Mouse (Mus musculus) spleen, postnatal 36 days (tissue): ENCODE results near the gene Vat1.
A peak's percentile ranks its signal among the peaks of the same experiment; 100 is the strongest.
"Not testable (repeated sequence)": the region's sequence is repeated elsewhere in the genome, so short reads cannot be mapped to it uniquely, and the experiment has no call there.

Experiments
- DNase-seq, 2 experiments: peaks; one replicate each; pipeline ENCODE4 v3.0.0; 2022; ENCODE audit warnings: low spot score in 2 of 2, mixed read lengths in 1 of 2

Gene Vat1

DNA sequence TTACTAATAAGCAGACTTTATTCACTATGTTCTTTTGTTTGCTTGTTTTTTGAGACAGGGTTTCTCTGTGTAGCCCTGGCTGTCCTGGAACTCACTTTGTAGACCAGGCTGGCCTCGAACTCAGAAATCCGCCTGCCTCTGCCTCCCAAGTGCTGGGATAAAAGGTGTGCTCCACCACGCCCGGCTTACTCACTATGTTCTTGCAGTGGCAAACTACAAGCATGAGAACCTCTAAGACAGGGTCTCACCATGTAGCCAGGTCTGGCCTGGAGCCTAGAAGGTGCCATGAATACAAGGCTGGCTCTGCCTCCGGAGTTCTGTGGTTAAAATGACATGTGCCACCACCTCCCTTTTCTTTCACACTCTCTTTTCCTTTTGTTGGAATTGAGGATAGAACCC is 521 bp upstream of the Vat1 start:
- DNase-seq: not testable (repeated sequence)

DNA sequence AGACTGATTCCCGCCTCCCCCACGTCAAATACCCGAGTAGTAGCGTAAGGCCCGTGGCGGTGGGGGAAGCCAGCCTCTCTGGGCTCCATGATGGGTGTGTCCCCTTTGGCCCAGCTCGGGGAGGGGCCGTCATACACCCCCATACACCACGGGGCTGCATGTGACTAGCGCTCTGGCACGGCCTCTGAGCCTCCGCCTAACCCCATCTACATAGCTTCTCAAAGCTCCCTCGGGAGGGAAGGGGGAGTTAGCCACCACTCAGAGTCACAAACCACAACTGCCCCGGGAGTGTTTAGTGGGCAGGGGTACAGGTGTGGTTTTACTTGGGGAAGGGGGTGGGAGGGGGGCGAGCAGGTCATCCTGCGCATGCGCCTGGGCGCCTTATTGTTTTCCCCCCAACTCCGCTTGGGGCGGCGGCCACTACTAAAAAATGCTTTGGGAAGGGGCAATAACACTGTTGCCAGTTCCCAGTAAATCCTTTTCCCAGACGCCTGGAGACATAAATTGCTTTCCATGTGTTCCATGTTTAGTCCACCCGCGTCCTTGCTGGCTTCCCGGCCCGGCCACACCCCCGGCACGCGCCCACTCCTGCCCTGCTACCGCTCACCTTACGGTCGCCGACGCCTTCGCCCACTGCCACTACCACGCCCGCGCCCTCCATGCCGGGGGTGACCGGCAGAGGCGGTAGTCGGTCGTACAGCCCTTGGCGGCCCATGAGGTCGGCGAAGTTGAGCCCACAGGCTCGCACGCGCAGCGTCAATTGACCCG is 745 bp downstream of the Vat1 start:
- DNase-seq: peak; percentile 50 to 62

DNA sequence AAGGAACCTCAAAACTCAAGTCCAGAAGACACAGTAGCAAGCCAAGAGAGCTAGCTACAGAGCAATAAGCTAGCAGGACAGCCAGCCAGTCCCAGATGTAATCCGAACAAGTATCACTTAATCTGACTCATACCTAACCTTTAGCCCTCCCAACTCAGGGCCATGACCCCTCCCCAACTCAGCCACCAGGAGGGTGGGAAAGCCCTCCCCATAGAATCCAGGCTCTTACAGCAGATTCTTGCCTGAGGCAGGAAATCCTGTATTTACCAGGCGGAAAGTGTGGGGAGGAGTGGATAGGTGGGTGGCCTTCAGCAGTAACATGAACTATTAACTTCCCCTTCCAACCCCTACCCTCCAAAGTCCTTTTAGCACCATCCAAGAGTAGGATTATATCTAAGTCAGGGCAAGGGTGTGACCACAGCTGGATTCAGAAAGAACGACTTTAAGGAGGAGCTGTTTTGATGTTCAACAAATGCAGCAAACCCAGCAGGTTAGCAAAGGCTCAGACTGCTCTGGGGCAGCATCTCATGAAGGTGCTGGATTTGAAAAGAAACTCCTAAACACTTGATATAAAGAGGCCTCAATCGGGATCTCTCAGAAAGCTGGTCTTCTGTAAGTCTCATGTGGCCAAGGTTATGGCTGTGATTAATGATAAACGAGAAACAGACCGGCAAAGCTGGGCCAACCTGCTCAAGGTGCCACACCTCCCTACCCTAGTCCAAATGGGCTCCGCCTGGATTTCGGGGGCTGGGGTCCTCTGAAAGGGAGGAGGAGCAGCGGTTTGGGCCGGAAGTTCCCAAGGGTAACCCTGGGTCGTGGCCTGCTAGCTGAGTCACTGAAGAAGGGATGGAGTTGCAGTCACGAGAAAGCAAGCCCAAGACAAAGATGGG is 1.6 kb downstream of the Vat1 start, which contains the start of gene Rnd2:
Rnd2 (plus strand) TSS at position 789 of the 890 bp plus-strand sequence.
- DNase-seq: no peak

DNA sequence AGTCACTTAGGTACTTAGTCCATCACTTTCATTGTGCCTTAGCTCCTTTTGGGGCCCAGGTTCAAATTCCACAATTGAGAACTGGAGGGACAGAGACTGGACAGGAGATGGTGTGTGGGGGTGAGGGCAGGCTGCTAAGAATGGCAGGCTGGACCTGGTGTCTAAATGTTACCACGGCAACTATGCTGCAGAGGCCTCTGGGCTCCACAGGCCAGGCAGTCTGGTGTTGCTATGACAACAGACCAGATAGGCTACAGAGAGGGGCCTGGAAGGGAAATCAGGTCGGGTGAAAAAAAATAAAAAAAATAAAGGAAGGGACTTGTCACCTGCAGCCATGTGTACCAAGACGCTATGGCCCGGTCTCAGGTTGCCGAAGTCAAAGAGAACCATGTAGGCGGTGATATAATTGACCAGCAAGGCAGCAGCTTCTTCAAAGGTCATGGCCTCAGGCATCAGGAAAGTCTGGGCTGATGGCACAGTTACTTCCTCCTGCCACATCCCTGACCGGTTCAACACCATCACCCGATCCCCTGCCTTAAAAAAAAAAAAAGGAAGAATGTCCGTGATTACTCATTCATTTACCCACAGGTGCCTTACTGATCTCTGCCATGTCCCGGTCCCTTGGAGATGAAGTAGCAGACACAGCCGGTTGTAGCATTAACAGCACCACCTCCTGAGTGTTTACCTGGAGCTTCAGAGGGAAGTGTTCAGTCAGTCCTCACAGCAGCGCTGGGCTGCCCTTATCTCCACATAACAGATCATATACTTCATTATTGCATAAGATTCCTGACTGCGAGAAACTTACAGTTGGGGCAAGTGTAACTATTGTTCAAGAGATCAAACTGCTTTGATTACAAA is 3.2 kb downstream of the Vat1 start:
- no peak for DNase-seq

DNA sequence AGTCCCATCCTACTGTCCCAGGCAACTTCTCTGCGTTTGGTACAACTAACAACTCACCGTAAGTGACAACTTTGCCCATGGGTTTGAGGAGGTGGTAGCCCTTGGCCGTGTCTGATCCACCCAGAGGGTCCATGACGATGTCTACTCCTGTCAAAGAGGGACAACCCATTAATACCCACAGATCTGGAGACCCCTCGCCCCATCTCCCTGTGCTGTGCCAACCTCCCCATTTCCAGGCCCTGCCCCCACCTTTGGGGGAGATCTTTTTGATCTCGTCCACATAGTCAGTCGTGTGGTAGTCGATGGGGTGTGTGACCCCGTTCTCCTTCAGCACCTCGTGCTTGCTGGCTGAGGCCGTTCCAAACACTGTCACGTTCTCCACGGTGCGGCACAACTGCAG is 3.9 kb downstream of the Vat1 start:
- no peak for DNase-seq

DNA sequence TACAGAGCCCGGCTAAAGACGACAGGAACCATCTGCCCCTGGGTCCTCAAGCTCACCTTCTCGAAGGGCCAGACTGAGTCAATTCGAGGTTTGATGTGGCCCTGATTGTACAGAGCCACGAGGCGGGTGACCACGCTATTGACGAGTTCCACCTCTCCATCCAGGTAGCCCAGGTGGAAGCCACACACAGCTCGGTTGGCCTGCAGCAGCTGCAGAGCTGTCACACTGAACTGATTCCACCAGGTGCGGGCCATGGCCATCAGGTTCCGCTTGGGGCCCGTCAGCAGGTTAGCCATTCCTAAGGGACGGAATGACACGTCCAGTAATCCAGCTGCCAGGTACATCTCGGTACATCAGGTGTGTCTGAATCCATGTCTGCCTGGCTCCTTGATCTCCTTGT is 5.7 kb downstream of the Vat1 start:
- DNase-seq: no peak

DNA sequence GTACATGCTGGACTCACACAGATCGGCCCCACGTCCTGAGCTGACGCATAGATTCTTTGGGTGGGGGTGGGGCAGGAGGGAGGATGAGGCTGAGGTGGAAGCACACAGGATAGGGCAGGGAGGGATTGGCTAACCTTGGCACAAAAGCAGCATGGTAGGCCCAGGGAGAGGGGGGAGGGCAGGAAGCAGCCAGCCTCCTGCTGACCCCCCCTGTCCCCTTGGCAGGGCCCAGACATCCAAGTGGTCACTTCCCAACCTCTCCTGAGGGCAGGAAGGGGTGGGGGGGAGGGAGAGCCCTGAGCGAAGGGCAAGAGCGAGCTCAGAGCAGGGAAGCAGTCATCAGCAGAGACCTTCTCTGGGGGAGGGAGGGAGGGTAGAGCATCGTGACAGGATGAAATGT is 6.3 kb downstream of the Vat1 start:
- peak in 1 of 2 experiments; percentile 24 for DNase-seq

DNA sequence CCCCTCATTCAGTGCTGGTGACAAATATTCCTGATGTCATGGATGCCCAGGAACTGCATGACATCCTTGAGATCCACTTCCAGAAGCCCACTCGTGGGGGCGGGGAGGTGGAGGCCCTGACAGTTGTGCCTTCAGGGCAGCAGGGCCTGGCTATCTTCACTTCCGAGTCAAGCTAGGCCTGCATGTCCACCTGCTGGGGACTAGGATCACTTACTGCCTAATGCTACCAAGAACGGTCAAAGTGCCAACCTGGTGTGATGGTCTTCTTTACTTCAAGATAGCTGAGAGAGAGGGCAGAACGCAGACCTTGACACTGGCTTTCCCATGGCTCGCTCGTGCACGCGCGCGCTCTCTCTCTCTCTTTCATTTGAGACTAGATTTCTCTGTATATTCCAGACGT is 7.8 kb downstream of the Vat1 start:
- DNase-seq: no peak

DNA sequence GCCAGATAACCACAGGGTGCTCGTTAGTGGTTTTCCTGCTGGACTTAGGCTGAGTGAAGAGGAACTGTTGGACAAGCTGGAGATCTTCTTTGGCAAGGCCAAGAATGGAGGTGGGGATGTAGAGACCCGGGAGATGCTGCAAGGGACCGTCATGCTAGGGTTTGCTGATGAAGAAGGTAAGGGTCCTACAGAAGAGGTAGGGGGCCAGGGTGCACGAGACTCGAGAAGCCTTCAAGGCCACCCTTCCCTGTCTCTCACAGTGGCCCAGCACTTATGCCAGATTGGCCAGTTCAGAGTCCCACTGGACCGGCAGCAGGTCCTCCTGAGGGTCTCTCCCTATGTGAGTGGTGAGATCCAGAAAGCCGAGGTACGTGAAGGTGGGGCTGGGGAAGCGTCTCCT is 8.4 kb downstream of the Vat1 start:
- no peak for DNase-seq

DNA sequence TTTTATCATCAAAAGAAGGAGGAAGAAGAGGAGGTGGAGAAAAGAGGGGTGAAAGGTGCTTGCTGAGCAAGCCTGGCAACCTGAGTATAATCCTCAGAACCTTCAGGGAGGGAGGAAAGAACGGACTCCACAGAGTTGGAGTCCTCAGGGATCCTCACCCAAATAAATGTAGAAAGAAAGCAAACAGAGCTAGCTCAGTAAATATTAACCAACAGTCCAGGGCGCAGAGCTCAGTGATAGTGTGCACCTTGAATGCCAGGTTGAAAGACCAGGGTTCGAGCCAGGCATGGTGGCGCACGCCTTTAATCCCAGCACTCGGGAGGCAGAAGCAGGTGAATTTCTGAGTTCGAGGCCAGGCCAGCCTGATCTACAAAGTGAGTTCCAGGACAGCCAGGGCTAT is 10.4 kb downstream of the Vat1 start:
- DNase-seq: no peak

DNA sequence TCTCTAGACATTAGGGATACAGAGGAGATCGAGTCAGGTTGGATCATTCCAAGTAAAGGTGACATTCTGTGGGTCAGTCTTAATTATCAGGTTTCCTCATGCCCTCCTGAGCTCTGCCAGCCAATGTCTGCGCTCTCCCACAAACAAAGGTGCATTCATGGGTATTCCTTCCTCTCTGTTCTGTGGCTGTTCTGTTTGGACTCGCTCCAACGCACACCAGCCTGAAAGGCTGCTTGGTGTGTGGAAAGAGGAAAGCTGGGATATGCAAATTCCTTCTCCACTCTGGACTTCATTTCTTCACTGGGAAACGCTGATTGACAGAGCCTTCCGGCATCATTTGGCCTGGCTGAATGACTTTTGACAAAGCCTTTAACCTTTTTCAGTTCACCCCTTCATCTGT is 11.3 kb downstream of the Vat1 start:
- no peak for DNase-seq

DNA sequence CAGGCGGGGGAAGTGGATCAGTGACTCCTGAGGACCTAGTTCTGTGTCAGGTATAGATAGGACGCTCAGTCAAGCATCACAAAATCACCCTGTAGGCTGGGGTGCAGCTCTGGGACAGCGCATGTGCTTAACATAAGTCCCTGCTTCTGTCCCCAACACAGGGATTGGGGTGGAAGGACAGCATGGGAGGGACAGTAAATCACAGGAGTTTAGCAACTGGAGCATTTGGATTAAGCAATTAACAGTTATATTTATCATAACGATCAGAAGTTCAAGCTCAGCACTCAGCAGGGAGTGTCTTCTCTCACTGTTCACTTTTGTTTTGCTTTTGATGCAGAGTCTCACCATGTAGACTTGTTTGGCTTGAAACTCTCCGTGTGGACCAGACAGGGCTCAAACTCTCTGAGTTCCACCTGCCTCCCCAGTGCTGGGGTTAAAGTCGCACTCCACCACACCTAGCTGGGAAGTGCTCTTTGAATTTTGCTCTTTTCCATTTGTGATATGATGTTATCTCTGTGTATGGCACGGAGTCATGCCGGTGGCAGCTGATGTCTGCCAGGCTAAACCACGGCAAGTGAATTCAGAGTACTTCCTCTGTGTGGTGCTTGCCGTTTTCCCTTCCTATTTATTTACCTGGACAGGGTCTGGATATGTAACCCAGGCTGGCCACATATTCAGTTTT is 13.8 kb downstream of the Vat1 start:
- DNase-seq: no peak

DNA sequence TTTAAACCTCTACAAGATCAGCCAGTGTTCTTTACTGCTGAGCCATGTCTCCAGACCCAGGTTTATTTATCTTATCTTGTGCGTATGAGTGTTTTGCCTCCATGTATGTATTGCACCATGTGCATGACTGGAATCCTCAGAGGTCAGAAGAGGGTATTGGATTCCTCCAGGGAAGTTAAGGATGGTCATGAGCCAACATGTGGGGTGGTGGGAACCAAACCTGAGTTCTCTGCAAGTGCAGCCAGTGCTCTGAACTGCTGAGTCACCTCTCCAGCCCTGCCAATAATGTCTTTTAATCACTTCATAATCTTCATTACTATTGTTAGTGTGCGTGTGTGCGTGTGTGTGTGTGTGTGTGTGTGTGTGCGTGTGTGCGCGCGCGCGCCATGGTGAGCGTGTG is 14.5 kb downstream of the Vat1 start:
- no peak for DNase-seq

DNA sequence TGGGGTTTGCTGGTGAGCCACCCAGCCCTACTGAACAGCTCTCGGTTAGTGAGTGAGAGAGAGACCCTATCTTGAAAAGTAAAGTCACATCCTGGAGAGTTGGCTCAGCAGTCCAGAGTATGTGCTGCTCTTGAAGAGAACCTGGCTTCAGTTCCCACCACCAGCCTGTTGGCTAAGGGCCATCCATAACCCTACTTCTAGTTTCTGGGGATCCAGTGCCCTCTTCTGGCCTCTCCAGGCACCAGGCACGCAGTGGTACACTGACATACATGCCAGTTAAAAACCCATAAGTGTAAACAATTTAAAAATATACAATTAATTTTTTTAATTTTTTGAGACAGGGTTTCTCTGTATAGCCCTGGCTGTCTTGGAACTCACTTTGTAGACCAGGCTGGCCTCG is 15.6 kb downstream of the Vat1 start:
- peak in 1 of 2 experiments; percentile 37 for DNase-seq

DNA sequence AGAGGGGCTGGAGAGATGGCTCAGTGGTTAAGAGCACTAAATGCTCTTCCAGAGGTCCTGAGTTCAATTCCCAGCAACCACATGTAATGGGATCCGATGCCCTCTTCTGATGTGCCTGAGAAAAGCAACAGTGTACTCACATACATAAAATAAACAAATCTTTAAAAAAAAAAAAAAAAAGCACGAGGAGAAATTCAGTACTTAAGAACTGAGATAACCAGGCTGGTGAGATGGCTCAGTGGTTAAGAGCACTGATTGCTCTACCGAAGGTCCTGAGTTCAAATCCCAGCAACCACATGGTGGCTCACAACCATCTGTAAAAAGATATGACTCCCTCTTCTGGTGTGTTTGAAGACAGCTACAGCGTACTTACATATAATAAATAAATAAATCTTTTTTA is 16.4 kb downstream of the Vat1 start:
- not testable (repeated sequence) for DNase-seq

DNA sequence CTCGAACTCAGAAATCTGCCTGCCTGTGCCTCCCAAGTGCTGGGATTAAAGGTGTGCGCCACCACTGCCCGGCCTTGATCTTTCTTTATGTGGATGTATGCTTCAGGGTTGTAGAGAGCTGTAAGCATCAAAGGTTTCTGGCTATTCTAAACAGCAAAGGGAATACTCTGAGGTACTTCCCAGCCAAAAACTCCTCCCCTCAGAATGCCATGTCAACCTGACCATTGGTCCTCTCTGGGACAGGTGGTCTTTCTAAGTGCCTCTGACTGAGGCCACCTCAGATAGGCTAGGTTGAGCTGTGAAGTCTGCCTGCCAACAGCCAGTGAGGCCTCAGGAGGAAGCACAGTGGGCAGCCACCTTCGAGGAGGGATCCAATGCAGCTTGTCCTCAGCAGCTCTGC is 17.1 kb downstream of the Vat1 start:
- DNase-seq: peak in 1 of 2 experiments; percentile 26

DNA sequence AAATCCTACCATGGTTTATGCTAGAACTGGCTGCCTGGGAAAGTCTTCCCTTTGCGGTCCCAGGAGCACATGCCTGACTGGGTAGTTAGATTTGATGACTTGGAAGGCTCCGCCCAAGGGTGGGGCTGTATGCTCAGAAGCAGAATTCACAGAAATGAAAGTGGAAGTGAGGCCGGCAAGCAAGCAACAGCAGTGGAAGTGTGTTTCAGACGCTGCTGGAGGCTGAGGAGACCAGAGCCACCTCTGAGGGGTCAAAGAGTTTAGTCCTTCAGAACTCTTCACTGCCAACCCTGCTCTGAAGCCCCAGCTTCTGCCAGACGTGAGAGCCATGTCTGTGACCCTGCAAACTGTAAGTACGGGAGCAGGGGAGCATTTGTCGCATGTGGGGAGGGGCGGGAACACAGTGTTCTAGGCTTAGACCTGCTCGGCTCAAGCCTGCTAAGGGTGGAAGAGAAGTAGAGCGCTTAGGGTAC is 17.7 kb downstream of the Vat1 start, which contains the start of gene Ifi35:
Ifi35 (plus strand) TSS at position 134 of the 473 bp plus-strand sequence.
- peak; percentile 84 to 89 for DNase-seq

DNA sequence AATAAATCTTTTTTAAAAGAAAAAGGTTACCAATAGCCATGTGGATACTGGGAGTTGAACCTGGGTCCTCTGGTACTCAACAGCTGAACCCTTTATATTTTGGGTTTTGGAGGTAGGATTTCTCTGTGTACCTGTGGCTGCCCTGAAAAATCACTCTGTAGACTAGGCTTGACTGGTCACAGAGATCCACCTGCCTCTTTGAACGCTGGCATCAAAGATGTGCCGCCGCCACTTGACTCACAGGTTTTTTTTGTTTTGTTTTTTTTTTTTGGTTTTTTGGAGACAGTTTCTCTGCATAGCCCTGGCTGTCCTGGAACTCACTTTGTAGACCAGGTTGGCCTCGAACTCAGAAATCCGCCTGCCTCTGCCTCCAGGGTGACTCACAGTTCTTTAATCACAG is 18.2 kb downstream of the Vat1 start:
- DNase-seq: no peak

DNA sequence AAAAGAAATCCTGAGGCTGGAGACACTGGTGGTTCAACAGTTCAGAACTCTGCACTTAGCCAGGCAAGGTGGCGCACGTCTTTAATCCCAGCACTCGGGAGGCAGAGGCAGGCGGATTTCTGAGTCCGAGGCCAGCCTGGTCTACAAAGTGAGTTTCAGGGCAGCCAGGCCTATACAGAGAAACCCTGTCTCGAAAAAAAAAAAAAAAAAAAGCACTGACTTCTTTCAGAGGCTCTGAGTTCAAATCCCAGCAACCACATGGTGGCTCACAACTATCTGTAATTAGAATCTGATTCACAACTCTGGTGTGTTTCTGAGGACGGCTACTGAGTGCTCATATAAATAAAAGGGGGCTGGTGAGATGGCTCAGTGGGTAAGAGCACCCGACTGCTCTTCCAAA is 19.2 kb downstream of the Vat1 start:
- not testable (repeated sequence) for DNase-seq

DNA sequence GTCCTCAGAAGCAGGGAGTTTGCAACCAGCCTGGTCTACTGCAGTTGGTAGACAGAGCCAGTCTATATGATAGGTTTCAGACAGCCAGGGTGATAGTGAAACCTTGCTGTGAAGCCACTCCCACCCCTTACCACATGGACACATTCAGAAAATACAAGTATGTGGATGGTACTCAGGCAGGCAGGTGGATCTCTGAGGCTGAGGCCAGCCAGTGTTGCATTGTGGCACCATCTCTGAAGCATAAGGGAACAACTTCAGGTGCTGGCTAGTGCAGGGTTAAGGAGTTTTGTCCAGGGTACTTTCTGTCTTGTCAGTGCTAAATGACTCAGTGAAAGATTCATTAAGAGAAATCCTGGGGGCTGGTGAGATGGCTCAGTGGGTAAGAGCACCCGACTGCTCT is 19.7 kb downstream of the Vat1 start:
- no peak for DNase-seq

DNA sequence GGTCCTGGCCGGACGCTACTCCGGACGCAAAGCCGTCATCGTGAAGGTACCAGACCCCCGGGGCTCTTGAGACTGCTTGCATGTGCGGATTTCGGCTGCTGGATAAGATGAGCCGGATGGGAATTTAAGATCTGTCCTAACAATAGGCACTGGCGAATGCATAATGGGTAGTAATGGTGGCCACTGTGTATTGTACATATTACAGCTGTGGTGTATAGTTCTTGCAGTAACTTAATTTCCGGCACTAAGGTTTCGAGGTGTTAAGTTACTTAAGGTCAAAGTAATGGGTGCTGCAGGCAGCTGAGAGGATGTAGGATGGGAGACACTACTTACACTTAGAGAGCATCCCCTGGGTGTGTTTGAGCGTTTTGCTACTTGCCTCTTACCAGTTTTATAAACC is 23.3 kb downstream of the Vat1 start:
- no peak for DNase-seq
